Mouse (Mus musculus): Measurements from ENCODE around the gene Slc24a5.
"Not testable (repeated sequence)": the region's sequence is repeated elsewhere in the genome, so short reads cannot be mapped to it uniquely, and the experiment has no call there.

Slc24a5 gene

GRCm38 (mm10) chr2:125067894-125068293 is at the start of gene Slc24a5:
Gene Slc24a5, plus strand, starts transcription at chr2:125068124.
- peak; percentile 50 for DNase-seq

GRCm38 (mm10) chr2:125024386-125024785 is 43.5 kb upstream of the Slc24a5 start:
- peak; percentile 45 for DNase-seq

- DNase-seq, result peak; percentile 42
These were observed 41.4 kb upstream of the Slc24a5 start for GRCm38 (mm10) chr2:125026358-125027000.

- no peak for DNase-seq
These were observed 37.3 kb upstream of the Slc24a5 start for GRCm38 (mm10) chr2:125030591-125030990.

- peak; percentile 26 for DNase-seq
These were observed 36.8 kb upstream of the Slc24a5 start for GRCm38 (mm10) chr2:125031111-125031510.

GRCm38 (mm10) chr2:125031562-125032257 is 36.2 kb upstream of the Slc24a5 start:
- no peak for DNase-seq

GRCm38 (mm10) chr2:125032258-125032973 is 35.5 kb upstream of the Slc24a5 start:
- DNase-seq, result no peak

GRCm38 (mm10) chr2:125033042-125033743 is 34.7 kb upstream of the Slc24a5 start:
- DNase-seq, result peak; percentile 56

GRCm38 (mm10) chr2:125055316-125055903 is 12.5 kb upstream of the Slc24a5 start:
- DNase-seq, result no peak

- DNase-seq, result peak; percentile 68
These were observed 10.6 kb upstream of the Slc24a5 start for GRCm38 (mm10) chr2:125057250-125057815.

GRCm38 (mm10) chr2:125061451-125061850 is 6.5 kb upstream of the Slc24a5 start:
- DNase-seq, result no peak

- DNase-seq, result no peak
These were observed 5.0 kb upstream of the Slc24a5 start for GRCm38 (mm10) chr2:125062944-125063343.

- no peak for DNase-seq
These were observed 551 bp upstream of the Slc24a5 start for GRCm38 (mm10) chr2:125067373-125067772.

- DNase-seq, result no peak
These were observed 772 bp downstream of the Slc24a5 start for GRCm38 (mm10) chr2:125068696-125069095.

GRCm38 (mm10) chr2:125073056-125073780 is 5.3 kb downstream of the Slc24a5 start:
- no peak for DNase-seq

- DNase-seq, result peak; percentile 51
These were observed 16.0 kb downstream of the Slc24a5 start for GRCm38 (mm10) chr2:125083879-125084278.

GRCm38 (mm10) chr2:125088757-125089156 is 20.8 kb downstream of the Slc24a5 start:
- no peak for DNase-seq

- not testable (repeated sequence) for DNase-seq
These were observed 24.2 kb downstream of the Slc24a5 start for GRCm38 (mm10) chr2:125092123-125092522.

- DNase-seq, result not testable (repeated sequence)
These were observed 36.6 kb downstream of the Slc24a5 start for GRCm38 (mm10) chr2:125104491-125104890.

GRCm38 (mm10) chr2:125106536-125106935 is 38.6 kb downstream of the Slc24a5 start:
- not testable (repeated sequence) for DNase-seq

- no peak for DNase-seq
These were observed 51.6 kb downstream of the Slc24a5 start for GRCm38 (mm10) chr2:125119381-125120110.

Measured in kidney, postnatal 10 days (tissue).